27 mouse cellular contexts compared by ENCODE assay signal in the genomic region with DNA sequence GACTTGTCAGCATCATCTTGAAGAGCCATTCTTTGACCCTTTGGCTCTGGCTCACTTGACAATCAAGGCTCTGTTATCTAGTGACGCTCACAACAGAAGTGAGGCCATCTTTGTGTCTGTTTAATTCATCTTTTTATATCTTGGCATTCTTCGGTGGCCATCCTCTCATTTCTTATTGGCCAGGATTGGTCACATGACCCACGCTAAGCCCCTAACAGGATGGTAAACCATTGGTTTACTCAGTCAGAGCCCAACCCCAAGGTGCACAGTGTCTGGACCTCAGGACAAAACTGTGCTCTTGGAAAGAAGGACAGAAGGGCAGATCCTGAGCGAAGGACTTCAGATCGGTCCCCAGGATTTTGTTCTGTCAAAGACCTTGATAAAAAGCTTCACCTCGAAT. TPM values are rescaled to one million over a fixed set of nuclear protein-coding genes. Genes with fewer than 3 reads are reported as not detected.
"Had no signal": no experiment of that assay in that cellular context is flagged by ENCODE, and none has a peak within 500 bp of the region (broad histone marks: within the 10 kb centered on the region; RNA-seq: fewer than 3 reads in every experiment).

No protein-coding gene starts in this region.

- H3K9ac ChIP-seq: lung, embryonic 15.5 days; midbrain, embryonic 13.5 days; midbrain, embryonic 15.5 days; neural tube, embryonic 13.5 days; neural tube, embryonic 15.5 days had no signal

- H3K9me3 ChIP-seq: lung, embryonic 15.5 days; midbrain, embryonic 13.5 days; midbrain, embryonic 15.5 days; neural tube, embryonic 13.5 days; neural tube, embryonic 15.5 days had no signal

- H3K27ac ChIP-seq: lung, embryonic 15.5 days; macrophage; midbrain, embryonic 13.5 days; midbrain, embryonic 15.5 days; neural tube, embryonic 13.5 days had no signal

- H3K4me3 ChIP-seq: lung, embryonic 15.5 days; megakaryocyte, embryonic 14.5 days; midbrain, embryonic 13.5 days; midbrain, embryonic 15.5 days; neural tube, embryonic 13.5 days; neural tube, embryonic 15.5 days had no signal

- DNase-seq: lung, adult 2 months; lung, postnatal 14 days; lung, postnatal 36 days; retina, postnatal 1 day; right cerebral cortex, adult 18-20 months; right cerebral cortex, postnatal 25 days; right cerebral cortex, postnatal 4 days; spleen, adult 18-20 months; thymus, adult 18-20 months; thymus, postnatal 14 days; thymus, postnatal 36 days had no signal

- H3K4me2 ChIP-seq: lung, embryonic 15.5 days; midbrain, embryonic 11.5 days; midbrain, embryonic 13.5 days; midbrain, embryonic 15.5 days; neural tube, embryonic 13.5 days; neural tube, embryonic 15.5 days had no signal

- H3K27me3 ChIP-seq: lung, embryonic 15.5 days; midbrain, embryonic 13.5 days; midbrain, embryonic 15.5 days; neural tube, embryonic 13.5 days; neural tube, embryonic 15.5 days had no signal

- ATAC-seq: lung, postnatal 0 days; midbrain, embryonic 13.5 days; midbrain, embryonic 15.5 days had no signal

- H3K36me3 ChIP-seq: lung, embryonic 15.5 days; midbrain, embryonic 13.5 days; midbrain, embryonic 15.5 days; neural tube, embryonic 13.5 days; neural tube, embryonic 15.5 days had no signal

RNA-seq across cellular contexts. Expression of gene 4930595D18Rik, which starts 31.7 kb away (rescaled TPM):
- total RNA-seq: megakaryocyte progenitor cell, adult 5-6 weeks; midbrain, postnatal 0 days; monocyte, adult 5-6 weeks had no signal
- polyA plus RNA-seq: lung, adult 2 months; lung, embryonic 15.5 days; lung, postnatal 0 days; macrophage; midbrain, embryonic 11.5 days; midbrain, embryonic 13.5 days; neural tube, embryonic 11.5 days; neural tube, embryonic 13.5 days; neural tube, embryonic 15.5 days; small intestine, adult 2 months; stomach, embryonic 14.5 days; stomach, embryonic 16.5 days had no signal
